Mouse (Mus musculus): ENCODE measurements around the gene Pnkp. TPM values are rescaled to one million over a fixed set of nuclear protein-coding genes. Genes with fewer than 3 reads are reported as not detected.

The Pnkp gene
- polyA plus RNA-seq, 1 experiment from 2014 or later, result 23.8 TPM

DNA sequence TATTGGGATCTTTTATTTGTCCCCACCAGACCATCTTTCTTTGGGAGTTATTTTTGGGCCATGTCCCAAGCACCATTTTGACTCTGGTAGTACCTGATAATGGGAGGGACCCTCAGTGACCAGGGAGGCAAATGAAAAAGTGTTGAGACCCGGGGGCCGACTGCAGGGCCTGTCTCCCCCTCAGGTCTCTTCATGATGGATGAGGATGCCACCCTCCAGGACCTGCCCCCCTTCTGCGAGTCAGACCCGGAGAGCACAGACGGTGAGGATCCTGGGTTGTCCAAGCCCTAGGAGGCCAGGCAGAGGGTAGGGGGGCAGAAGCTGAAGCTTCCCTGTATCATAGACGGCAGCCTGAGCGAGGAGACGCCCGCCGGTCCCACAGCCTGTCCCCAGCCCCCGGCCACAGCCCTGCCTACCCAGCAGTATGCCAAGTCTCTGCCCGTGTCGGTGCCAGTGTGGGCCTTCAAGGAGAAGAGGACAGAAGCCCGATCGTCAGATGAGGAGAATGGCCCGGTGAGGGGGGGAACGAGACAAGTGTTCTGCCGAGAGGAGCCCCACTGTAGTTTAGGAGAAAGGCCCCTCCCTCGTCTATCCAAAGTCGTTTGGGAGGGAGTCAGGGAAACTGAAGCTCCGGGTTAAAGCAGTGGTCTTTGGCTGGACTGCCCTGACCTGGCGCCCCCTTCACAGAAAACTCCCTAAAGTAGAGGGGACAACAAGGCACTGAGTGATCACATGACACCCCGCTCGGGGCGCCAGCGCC is 3.2 kb upstream of the Pnkp start:
- H3K27me3 ChIP-seq, result no peaks in the 10 kb centered on the region
- WGBS (ENCODE audit: insufficient replicate concordance), result 20% methylated on average over 26 of the region's 26 CpGs
- no peaks in the 10 kb centered on the region for H3K9me3 ChIP-seq (replicated peaks)
- peak overlapping the region; percentile 96 for H3K27ac ChIP-seq (replicated peaks)
- no peak for ATAC-seq (ENCODE audit: insufficient read depth)
- H3K4me2 ChIP-seq, result peak overlapping the region; percentile 93
- H3K4me3 ChIP-seq (replicated peaks), result peak overlapping the region; percentile 71
- H3K36me3 ChIP-seq (replicated peaks), result peaks cover 16% of the 10 kb centered on the region
- peaks cover 79% of the 10 kb centered on the region for H3K4me1 ChIP-seq (replicated peaks)
- peak overlapping the region; percentile 81 for H3K9ac ChIP-seq

DNA sequence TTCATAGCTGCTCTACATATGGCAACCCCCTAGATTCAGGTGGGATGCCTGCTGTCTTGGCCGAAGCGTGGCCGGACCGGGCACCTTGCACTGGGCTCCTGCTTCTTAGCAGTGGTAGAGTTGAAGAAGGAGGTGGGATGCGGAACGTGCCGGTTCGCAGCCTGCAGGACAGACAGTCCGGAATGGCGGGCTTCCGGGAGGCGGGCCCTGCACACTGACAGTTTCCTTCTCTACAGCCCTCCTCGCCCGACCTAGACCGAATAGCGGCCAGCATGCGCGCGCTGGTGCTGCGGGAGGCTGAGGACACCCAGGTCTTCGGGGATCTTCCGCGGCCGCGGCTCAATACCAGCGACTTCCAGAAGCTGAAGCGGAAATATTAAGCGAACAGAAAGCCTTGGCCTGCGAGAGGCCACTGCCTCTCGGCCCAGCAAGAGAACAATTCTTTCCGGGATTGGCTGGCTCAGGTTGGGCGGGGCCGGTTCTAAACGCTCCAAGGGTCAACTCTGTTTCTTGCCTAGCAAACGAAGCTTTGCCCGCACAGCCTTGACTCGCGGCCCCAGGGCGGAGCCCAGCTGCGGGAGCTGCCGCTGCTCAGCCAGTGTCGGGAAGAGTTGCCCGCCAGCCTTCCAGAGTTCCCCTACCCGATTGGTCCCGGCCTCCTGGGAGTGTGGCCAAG is 2.4 kb upstream of the Pnkp start:
- H3K27me3 ChIP-seq, result no peaks in the 10 kb centered on the region
- H3K4me2 ChIP-seq, result peak overlapping the region; percentile 93
- H3K9ac ChIP-seq, result peak overlapping the region; percentile 81
- WGBS (ENCODE audit: insufficient replicate concordance), result 1% methylated on average over 45 of the region's 45 CpGs
- peaks cover 80% of the 10 kb centered on the region for H3K4me1 ChIP-seq (replicated peaks)
- H3K27ac ChIP-seq (replicated peaks), result peak overlapping the region; percentile 96
- H3K9me3 ChIP-seq (replicated peaks), result no peaks in the 10 kb centered on the region
- peaks cover 16% of the 10 kb centered on the region for H3K36me3 ChIP-seq (replicated peaks)
- peak; percentile 71 for ATAC-seq (ENCODE audit: insufficient read depth)
- H3K4me3 ChIP-seq (replicated peaks), result peak overlapping the region; percentile 71

DNA sequence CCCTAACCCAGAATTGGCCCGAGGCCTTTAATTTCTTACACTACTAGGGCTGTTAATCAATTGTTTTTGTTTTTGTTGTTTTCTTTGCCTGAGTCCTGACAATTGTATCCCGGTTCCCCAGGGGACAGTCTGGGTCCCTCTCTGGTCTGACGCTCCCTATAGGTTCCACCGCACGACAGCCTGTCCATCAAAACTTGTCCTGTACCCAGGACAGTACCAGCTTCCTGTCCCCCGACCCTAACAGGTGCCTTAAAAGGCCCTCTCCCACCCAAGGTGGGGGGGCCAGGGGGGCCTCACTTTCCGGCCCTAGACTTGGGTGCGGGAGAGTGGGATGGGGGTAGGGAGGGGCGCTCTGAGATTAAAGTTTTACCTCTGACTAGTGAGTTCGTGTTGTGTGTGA is 1.9 kb upstream of the Pnkp start:
- 32% methylated on average over 10 of the region's 10 CpGs for WGBS (ENCODE audit: insufficient replicate concordance)
- no peaks in the 10 kb centered on the region for H3K27me3 ChIP-seq
- H3K27ac ChIP-seq (replicated peaks), result peak overlapping the region; percentile 96
- no peak for ATAC-seq (ENCODE audit: insufficient read depth)
- H3K36me3 ChIP-seq (replicated peaks), result peaks cover 21% of the 10 kb centered on the region
- H3K4me2 ChIP-seq, result peak overlapping the region; percentile 93
- peak overlapping the region; percentile 71 for H3K4me3 ChIP-seq (replicated peaks)
- peaks cover 85% of the 10 kb centered on the region for H3K4me1 ChIP-seq (replicated peaks)
- no peaks in the 10 kb centered on the region for H3K9me3 ChIP-seq (replicated peaks)
- H3K9ac ChIP-seq, result peak overlapping the region; percentile 81

DNA sequence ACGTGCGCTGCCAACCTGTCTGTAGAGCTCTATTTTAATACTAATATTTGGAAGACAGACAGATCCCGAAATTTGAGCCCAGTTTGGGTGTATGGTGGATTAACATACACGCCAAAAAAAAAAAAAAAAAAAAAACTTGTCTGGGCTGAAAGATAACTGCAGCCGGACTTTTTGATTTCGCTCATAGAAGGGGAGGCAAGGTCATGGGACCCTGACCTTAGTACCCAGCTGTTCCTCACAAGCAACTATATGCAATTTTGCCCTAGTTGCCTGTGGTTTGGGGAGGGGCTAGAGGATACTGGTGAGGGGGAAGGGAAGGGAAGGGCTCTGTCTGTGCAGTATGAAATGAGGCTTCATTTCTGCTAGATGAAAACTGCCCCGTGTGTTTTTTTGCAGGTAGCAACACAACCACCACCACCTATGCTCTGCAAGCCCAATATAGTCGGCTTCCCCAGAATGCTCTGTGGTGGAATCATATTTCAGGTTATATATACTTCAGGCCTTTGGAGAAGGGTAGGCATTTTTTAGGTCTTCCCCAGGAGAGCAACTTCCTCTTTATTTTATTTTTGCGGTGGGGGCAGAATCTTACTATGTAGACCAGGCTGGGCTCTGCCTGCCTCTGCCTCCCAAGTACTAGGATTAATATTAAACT is 548 bp upstream of the Pnkp start:
- peak overlapping the region; percentile 93 for H3K4me2 ChIP-seq
- peak overlapping the region; percentile 79 for H3K4me3 ChIP-seq (replicated peaks)
- H3K9me3 ChIP-seq (replicated peaks), result no peaks in the 10 kb centered on the region
- ATAC-seq (ENCODE audit: insufficient read depth), result no peak
- WGBS (ENCODE audit: insufficient replicate concordance), result 22% methylated on average over 9 of the region's 9 CpGs
- H3K27ac ChIP-seq (replicated peaks), result peak overlapping the region; percentile 96
- H3K9ac ChIP-seq, result peak overlapping the region; percentile 80
- peaks cover 83% of the 10 kb centered on the region for H3K4me1 ChIP-seq (replicated peaks)
- peaks cover 24% of the 10 kb centered on the region for H3K36me3 ChIP-seq (replicated peaks)
- H3K27me3 ChIP-seq, result no peaks in the 10 kb centered on the region

DNA sequence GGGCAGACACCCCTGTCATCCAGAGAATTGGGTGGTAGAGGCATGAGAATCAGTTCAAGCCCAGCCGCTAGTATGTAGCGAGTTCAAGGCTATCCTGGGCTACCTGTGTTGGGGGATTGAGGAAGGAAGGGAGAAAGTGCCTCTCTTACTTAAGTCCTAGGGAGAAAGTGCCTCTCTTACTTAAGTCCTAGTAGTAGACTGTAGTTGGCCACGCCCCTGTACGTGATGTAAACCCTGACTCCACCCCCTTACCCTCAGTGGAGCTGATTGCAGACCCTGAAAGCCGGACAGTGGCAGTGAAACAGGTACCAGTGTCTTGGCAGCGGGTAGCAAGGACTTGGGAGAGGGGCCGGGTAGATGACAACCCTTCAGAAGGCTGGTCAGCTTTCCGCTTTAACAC is 966 bp downstream of the Pnkp start:
- Histone ChIP-seq H3K36me3 (replicated peaks) (peaks cover 27% of the 10 kb centered on the region), H3K4me3 (replicated peaks) (peak overlapping the region; percentile 79), H3K9ac (peak overlapping the region; percentile 80), H3K9me3 (replicated peaks) (no peaks in the 10 kb centered on the region), H3K27ac (replicated peaks) (peak overlapping the region; percentile 96), H3K4me1 (replicated peaks) (peaks cover 69% of the 10 kb centered on the region), H3K4me2 (peak overlapping the region; percentile 93), H3K27me3 (no peaks in the 10 kb centered on the region)
- 19% methylated on average over 8 of the region's 8 CpGs for WGBS (ENCODE audit: insufficient replicate concordance)
- no peak for ATAC-seq (ENCODE audit: insufficient read depth)

DNA sequence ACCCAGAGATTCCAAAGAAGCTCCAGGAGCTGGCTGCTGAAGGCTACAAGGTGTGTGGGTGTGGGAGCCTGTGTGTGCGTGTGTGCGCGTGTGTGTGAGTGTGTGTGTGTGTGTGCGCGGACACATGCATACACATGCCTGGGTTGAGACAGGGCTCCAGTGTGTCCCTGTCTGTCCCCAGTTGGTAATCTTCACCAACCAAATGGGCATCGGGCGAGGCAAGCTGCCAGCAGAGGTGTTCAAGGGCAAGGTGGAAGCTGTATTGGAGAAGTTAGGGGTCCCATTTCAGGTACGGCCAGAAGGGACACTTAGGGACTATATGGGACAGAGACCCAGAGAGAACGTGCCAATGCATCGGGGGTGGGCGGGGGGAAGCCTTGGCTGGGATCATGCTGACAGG is 3.0 kb downstream of the Pnkp start:
- peaks cover 60% of the 10 kb centered on the region for H3K4me1 ChIP-seq (replicated peaks)
- peak overlapping the region; percentile 5; the same call in 1 of the 2 replicates for H3K4me2 ChIP-seq
- peaks cover 44% of the 10 kb centered on the region for H3K36me3 ChIP-seq (replicated peaks)
- H3K9me3 ChIP-seq (replicated peaks), result no peaks in the 10 kb centered on the region
- peak overlapping the region; percentile 20; the same call in 1 of the 2 replicates for H3K27ac ChIP-seq (replicated peaks)
- H3K27me3 ChIP-seq, result no peaks in the 10 kb centered on the region
- WGBS (ENCODE audit: insufficient replicate concordance), result 81% methylated on average over 11 of the region's 11 CpGs
- no peak overlapping the region for H3K9ac ChIP-seq
- no peak overlapping the region for H3K4me3 ChIP-seq (replicated peaks)
- ATAC-seq (ENCODE audit: insufficient read depth), result no peak

DNA sequence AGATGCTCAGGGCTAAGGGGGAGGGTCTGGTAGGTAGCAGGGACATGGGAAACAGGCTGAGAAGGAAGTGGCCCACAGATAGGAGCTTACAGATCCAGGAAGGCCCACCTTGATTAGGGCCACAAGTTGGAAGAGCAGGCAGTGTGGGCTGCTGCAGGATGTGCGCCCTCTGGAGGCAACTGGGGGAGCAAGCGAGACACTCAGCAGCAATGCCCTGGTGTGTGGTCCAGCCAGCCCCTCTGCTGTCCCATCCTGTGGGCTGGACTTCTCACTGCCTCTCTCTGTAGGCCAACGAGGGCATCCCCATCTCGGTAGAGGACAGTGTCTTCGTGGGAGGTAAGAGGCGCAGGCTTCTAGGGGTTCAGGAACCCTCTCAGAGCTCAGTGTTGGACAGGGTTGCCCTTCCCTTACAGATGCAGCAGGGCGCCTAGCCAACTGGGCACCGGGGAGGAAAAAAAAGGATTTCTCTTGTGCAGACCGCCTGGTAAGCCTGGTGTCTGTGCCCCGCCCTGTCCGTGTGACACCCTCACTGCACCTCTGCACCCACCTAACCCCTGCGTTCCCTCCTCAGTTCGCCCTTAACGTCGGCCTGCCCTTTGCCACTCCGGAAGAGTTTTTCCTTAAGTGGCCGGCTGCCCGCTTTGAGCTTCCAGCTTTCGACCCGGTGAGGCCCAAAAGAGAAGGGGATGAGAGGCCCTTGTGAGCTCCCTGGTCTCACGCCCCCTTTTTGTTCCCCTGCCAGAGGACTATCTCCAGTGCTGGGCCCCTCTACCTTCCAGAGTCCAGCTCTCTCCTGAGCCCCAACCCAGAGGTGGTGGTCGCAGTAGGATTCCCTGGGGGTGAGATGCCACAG is 3.9 kb downstream of the Pnkp start:
- Histone ChIP-seq H3K4me1 (replicated peaks) (peaks cover 60% of the 10 kb centered on the region), H3K9ac (no peak overlapping the region), H3K4me3 (replicated peaks) (no peak overlapping the region), H3K27me3 (no peaks in the 10 kb centered on the region), H3K36me3 (replicated peaks) (peaks cover 47% of the 10 kb centered on the region), H3K4me2 (0 out of 2 replicates have a peak overlapping the region, but pooled peaks have one; percentile 3), H3K27ac (replicated peaks) (0 out of 2 replicates have a peak overlapping the region, but pooled peaks have one; percentile 19), H3K9me3 (replicated peaks) (no peaks in the 10 kb centered on the region)
- ATAC-seq (ENCODE audit: insufficient read depth), result no peak
- 57% methylated on average over 22 of the region's 22 CpGs for WGBS (ENCODE audit: insufficient replicate concordance)

DNA sequence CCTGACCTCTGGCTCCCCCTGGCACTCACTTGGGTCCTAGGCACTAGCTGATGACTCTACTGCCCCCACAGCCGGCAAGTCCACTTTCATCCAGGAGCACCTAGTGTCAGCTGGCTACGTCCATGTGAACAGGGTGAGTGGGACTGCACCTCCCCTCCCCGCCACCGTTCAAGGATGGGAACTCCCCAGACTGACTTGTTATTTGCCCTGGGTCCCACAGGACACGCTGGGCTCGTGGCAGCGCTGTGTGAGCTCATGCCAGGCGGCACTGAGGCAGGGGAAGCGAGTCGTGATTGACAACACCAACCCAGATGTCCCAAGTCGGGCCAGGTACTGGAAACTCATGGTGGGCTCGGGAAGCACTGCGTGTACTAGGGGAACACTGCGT is 4.5 kb downstream of the Pnkp start:
- peaks cover 47% of the 10 kb centered on the region for H3K36me3 ChIP-seq (replicated peaks)
- H3K4me1 ChIP-seq (replicated peaks), result peaks cover 60% of the 10 kb centered on the region

DNA sequence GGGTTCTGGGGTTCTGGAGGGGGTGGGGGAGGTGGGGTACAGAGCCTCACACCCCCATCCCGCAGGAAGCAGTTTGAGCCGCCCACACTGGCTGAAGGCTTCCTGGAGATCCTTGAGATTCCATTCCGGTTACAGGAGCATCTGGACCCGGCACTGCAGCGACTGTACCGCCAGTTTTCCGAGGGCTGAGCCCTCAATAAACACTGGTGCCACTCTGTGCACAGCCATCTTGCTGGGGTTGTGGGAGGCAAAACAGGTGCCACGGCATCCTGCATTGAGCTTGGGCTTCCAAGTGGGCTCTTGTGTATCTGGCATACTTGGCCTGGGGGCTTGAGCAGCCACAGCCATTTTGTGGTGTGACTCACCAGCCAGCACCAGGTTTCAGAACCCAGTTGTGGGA is 5.5 kb downstream of the Pnkp start:
- H3K4me1 ChIP-seq (replicated peaks), result peaks cover 61% of the 10 kb centered on the region
- 86% methylated on average over 8 of the region's 8 CpGs for WGBS (ENCODE audit: insufficient replicate concordance)
- H3K27me3 ChIP-seq, result no peaks in the 10 kb centered on the region
- no peaks in the 10 kb centered on the region for H3K9me3 ChIP-seq (replicated peaks)
- no peak overlapping the region for H3K9ac ChIP-seq
- H3K4me2 ChIP-seq, result no peak overlapping the region
- peaks cover 47% of the 10 kb centered on the region for H3K36me3 ChIP-seq (replicated peaks)
- no peak overlapping the region for H3K4me3 ChIP-seq (replicated peaks)
- no peak overlapping the region for H3K27ac ChIP-seq (replicated peaks)
- ATAC-seq (ENCODE audit: insufficient read depth), result no peak

More for the DNA sequence above, 4.5 kb downstream of the Pnkp start:
- Histone ChIP-seq H3K4me2 (no peak overlapping the region), H3K9ac (no peak overlapping the region), H3K9me3 (replicated peaks) (no peaks in the 10 kb centered on the region), H3K27me3 (no peaks in the 10 kb centered on the region), H3K27ac (replicated peaks) (no peak overlapping the region), H3K4me3 (replicated peaks) (no peak overlapping the region)
- no peak for ATAC-seq (ENCODE audit: insufficient read depth)
- WGBS (ENCODE audit: insufficient replicate concordance), result 82% methylated on average over 14 of the region's 14 CpGs

DNA sequence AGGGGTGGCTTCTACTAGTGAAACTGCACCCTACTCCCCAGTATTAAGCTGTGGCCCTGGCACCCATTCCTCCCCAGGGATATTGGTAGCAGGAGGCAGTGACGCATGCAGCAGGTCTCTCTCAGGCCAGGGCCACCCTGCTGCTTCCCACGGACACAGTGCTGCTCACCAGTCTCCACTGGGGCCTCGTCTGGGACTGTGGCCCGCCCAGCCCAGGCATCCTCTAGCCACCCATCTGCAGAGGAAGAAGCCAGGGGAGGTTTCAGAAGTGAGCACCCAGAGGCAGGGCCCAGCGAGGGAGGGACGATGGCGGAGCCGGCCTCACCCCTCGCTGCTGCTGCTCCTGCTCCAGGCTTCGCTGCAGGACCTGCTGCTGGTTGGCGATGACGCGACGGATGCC is 6.3 kb downstream of the Pnkp start:
- H3K36me3 ChIP-seq (replicated peaks), result peaks cover 47% of the 10 kb centered on the region
- no peak overlapping the region for H3K9ac ChIP-seq
- H3K4me3 ChIP-seq (replicated peaks), result no peak overlapping the region
- H3K9me3 ChIP-seq (replicated peaks), result no peaks in the 10 kb centered on the region
- ATAC-seq (ENCODE audit: insufficient read depth), result no peak
- no peaks in the 10 kb centered on the region for H3K27me3 ChIP-seq
- no peak overlapping the region for H3K27ac ChIP-seq (replicated peaks)
- 87% methylated on average over 14 of the region's 14 CpGs for WGBS (ENCODE audit: insufficient replicate concordance)
- H3K4me1 ChIP-seq (replicated peaks), result peaks cover 61% of the 10 kb centered on the region
- no peak overlapping the region for H3K4me2 ChIP-seq

Measured in liver, embryonic 15.5 days (tissue).